Mouse (Mus musculus) midbrain, postnatal 0 days (tissue): ENCODE data around the gene Cfap45. TPM values are rescaled to one million over a fixed set of nuclear protein-coding genes. Genes with fewer than 3 reads are reported as not detected.

Experiments used
- ATAC-seq: fragments of 200-750 bp; cut with Nextera tagmentation; 2 replicates; pipeline ENCODE4 v1.8.0; 2017; ENCODE audit warnings: moderate number of reproducible peaks, mild to moderate bottlenecking, moderate TSS enrichment, moderate library complexity; ENCODE audit not compliant: low FRiP score
- DNase-seq: peaks from one replicate; pipeline ENCODE4 v3.0.0-alpha.2; 2015; ENCODE audit warnings: low spot score
- H3K27ac ChIP-seq: fragments of 300-500 bp; sonication (generic); 2 replicates; pipeline ENCODE4 v1.5.1; 2014; ENCODE audit warnings: low read depth, mild to moderate bottlenecking, low read length, mixed read lengths
- H3K27me3 ChIP-seq: fragments of 300-500 bp; sonication (generic); 2 replicates; pipeline ENCODE4 v1.6.1; 2014; ENCODE audit warnings: low read length, control low read depth, mixed read lengths; ENCODE audit not compliant: insufficient read depth
- H3K36me3 ChIP-seq: fragments of 300-500 bp; sonication (generic); 2 replicates; pipeline ENCODE4 v1.6.1; 2014; ENCODE audit warnings: low read length, control low read depth, mixed read lengths; ENCODE audit not compliant: insufficient read depth
- H3K4me1 ChIP-seq: fragments of 300-500 bp; sonication (generic); 2 replicates; pipeline ENCODE4 v1.6.1; 2014; ENCODE audit warnings: mild to moderate bottlenecking, control low read depth, antibody characterized with exemption, low read length, mixed read lengths; ENCODE audit not compliant: insufficient read depth
- H3K4me2 ChIP-seq: fragments of 300-500 bp; sonication (generic); 2 replicates; pipeline ENCODE4 v1.6.1; 2014; ENCODE audit warnings: low read depth, mild to moderate bottlenecking, low read length, mixed read lengths; ENCODE audit not compliant: poor library complexity, severe bottlenecking
- H3K4me3 ChIP-seq: fragments of 300-500 bp; sonication (generic); 2 replicates; pipeline ENCODE4 v1.5.1; 2014; ENCODE audit warnings: low read depth, mild to moderate bottlenecking, low read length, moderate library complexity
- H3K9ac ChIP-seq: fragments of 300-500 bp; sonication (generic); replicated peaks from 2 replicates; pipeline ENCODE4 v1.6.1; 2014; ENCODE audit warnings: mild to moderate bottlenecking, low read length, moderate library complexity, mixed read lengths; ENCODE audit not compliant: poor library complexity, severe bottlenecking
- H3K9me3 ChIP-seq: fragments of 300-500 bp; sonication (generic); 2 replicates; pipeline ENCODE4 v1.6.1; 2016; ENCODE audit warnings: low read length, control low read depth
- CTCF ChIP-seq: IDR thresholded peaks from 2 replicates; pipeline ENCODE4 v1.5.1; 2016; ENCODE audit warnings: antibody characterized with exemption, mild to moderate bottlenecking
- WGBS: fragments of 180-500 bp; shearing (Covaris S2); extraction: QIAGEN DNeasy Blood & Tissue Kit; methylation state at CpG from one replicate; pipeline ENCODE4 v1.1.7; 2014; 5-methylcytosine and 5-hydroxymethylcytosine counted together
- polyA plus RNA-seq: library from polyadenylated mRNA; unstranded; fragments of >200 nt; fragmentation: Nextera tagmentation; extraction: Ambion mirVana; gene quantifications from 2 replicates; pipeline ENCODE4 v1.2.1, GENCODE M21; 2015
- total RNA-seq: library from RNA; depleted of rRNA; stranded (reverse); fragments of >200 nt; gene quantifications from 2 replicates; pipeline ENCODE4 v1.2.3, GENCODE M21; 2014

The Cfap45 gene
- total and polyA plus RNA-seq, 2 experiments from 2014 or later = 3.1 to 5.4 TPM

- no peak for ATAC-seq
- WGBS = 74% methylated on average over 7 of the region's 7 CpGs
- no peak overlapping the region for H3K27ac ChIP-seq
Observed at GRCm38 (mm10) chr1:172525971-172526370, 5.4 kb downstream of the Cfap45 start.

GRCm38 (mm10) chr1:172526380-172527081, 5.9 kb downstream of the Cfap45 start:
- no peaks in the 10 kb centered on the region for H3K27me3 ChIP-seq
- no peak overlapping the region for H3K4me3 ChIP-seq
- ATAC-seq (no peak), DNase-seq (no peak)
- H3K36me3 ChIP-seq = no peaks in the 10 kb centered on the region
- no peak overlapping the region for H3K27ac ChIP-seq
- WGBS = 64% methylated on average over 23 of the region's 23 CpGs
- no peak for TF ChIP-seq CTCF
- no peaks in the 10 kb centered on the region for H3K4me1 ChIP-seq
- H3K9me3 ChIP-seq = no peaks in the 10 kb centered on the region
- H3K9ac ChIP-seq = no peak overlapping the region
- H3K4me2 ChIP-seq = no peak overlapping the region

More at GRCm38 (mm10) chr1:172525971-172526370, 5.4 kb downstream of the Cfap45 start:
- Histone ChIP-seq H3K27me3 (no peaks in the 10 kb centered on the region), H3K4me2 (no peak overlapping the region), H3K4me3 (no peak overlapping the region), H3K9ac (no peak overlapping the region), H3K4me1 (no peaks in the 10 kb centered on the region), H3K9me3 (no peaks in the 10 kb centered on the region), H3K36me3 (no peaks in the 10 kb centered on the region)
- no peak for DNase-seq
- no peak for TF ChIP-seq CTCF

- Histone ChIP-seq H3K9ac (no peak overlapping the region), H3K4me1 (no peaks in the 10 kb centered on the region), H3K4me3 (no peak overlapping the region), H3K27ac (no peak overlapping the region), H3K27me3 (no peaks in the 10 kb centered on the region), H3K9me3 (no peaks in the 10 kb centered on the region), H3K4me2 (no peak overlapping the region), H3K36me3 (no peaks in the 10 kb centered on the region)
- ATAC-seq = no peak
- WGBS = 95% methylated on average over 10 of the region's 10 CpGs
- TF ChIP-seq CTCF = no peak
- no peak for DNase-seq
Observed at GRCm38 (mm10) chr1:172527431-172527830, 6.8 kb downstream of the Cfap45 start.

- H3K27ac ChIP-seq = no peak overlapping the region
- H3K4me1 ChIP-seq = no peaks in the 10 kb centered on the region
- TF ChIP-seq CTCF = peak; percentile 96
- peak; percentile 90 for DNase-seq
- no peaks in the 10 kb centered on the region for H3K36me3 ChIP-seq
- H3K4me2 ChIP-seq = no peak overlapping the region
- H3K27me3 ChIP-seq = no peaks in the 10 kb centered on the region
- 7% methylated on average over 7 of the region's 7 CpGs for WGBS
- no peaks in the 10 kb centered on the region for H3K9me3 ChIP-seq
- ATAC-seq = peak; percentile 59
- H3K4me3 ChIP-seq = no peak overlapping the region
- no peak overlapping the region for H3K9ac ChIP-seq
Observed at GRCm38 (mm10) chr1:172528701-172529100, 8.1 kb downstream of the Cfap45 start.

GRCm38 (mm10) chr1:172530544-172531220, 10.1 kb downstream of the Cfap45 start:
- DNase-seq = no peak
- ATAC-seq = no peak

GRCm38 (mm10) chr1:172532551-172532950, 11.9 kb downstream of the Cfap45 start:
- peak; percentile 39 for DNase-seq
- Histone ChIP-seq H3K4me3 (peak overlapping the region; percentile 17; the same call in 1 of the 2 replicates), H3K4me2 (peak overlapping the region; percentile 40), H3K9me3 (no peaks in the 10 kb centered on the region), H3K9ac (no peak overlapping the region), H3K27ac (no peak overlapping the region), H3K4me1 (no peaks in the 10 kb centered on the region), H3K27me3 (no peaks in the 10 kb centered on the region), H3K36me3 (no peaks in the 10 kb centered on the region)
- TF ChIP-seq CTCF = no peak
- peak; percentile 61 for ATAC-seq
- 3% methylated on average over 12 of the region's 13 CpGs for WGBS

More at GRCm38 (mm10) chr1:172530544-172531220, 10.1 kb downstream of the Cfap45 start:
- H3K4me2 ChIP-seq = no peak overlapping the region
- H3K9ac ChIP-seq = no peak overlapping the region
- TF ChIP-seq CTCF = no peak
- H3K27ac ChIP-seq = no peak overlapping the region
- H3K27me3 ChIP-seq = no peaks in the 10 kb centered on the region
- H3K9me3 ChIP-seq = no peaks in the 10 kb centered on the region
- H3K4me1 ChIP-seq = no peaks in the 10 kb centered on the region
- no peak overlapping the region for H3K4me3 ChIP-seq
- no peaks in the 10 kb centered on the region for H3K36me3 ChIP-seq
- WGBS = 43% methylated on average over 8 of the region's 8 CpGs
